Mouse (Mus musculus): ENCODE measurements around the gene Lbh. TPM values are rescaled to one million over a fixed set of nuclear protein-coding genes. Genes with fewer than 3 reads are reported as not detected.
A peak's percentile ranks its signal among the peaks of the same experiment; 100 is the strongest.

Lbh gene
- polyA plus RNA-seq (2011; ENCODE audit: insufficient read length, low read depth, missing spikeins), result 241 and 297 TPM in 2 replicates

DNA sequence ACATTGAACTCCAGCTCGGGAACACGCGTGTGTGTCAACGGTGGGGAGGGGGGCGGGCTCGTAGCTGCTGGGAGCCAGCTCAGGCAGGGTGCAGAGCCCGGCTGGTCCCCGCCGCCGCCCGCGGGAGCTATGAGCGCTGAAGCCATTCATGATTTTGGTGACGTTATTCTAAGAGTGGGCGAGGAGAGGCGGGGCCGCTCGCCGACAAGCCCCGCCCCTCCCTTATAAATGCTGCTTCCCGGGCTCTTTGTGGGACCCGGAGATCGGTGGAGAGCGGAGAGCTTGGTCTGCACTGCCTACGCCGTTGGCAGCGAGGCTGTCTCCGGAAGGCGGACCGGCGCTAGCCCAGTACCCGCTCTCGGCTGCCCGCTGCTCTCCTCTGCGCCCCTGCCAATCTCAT lies at the start of gene Lbh:
Lbh (plus strand) TSS at position 253 of the 400 bp plus-strand sequence.
- Histone ChIP-seq H3K4me3 (ENCODE audit: insufficient read depth, low read length) (peak within 1 kb of the TSS; percentile 80), H3K27ac (ENCODE audit: insufficient read depth, low read length) (peak within 1 kb of the TSS; percentile 69), H3K4me1 (ENCODE audit: control insufficient read depth, insufficient read depth, low read length) (peaks cover 5% of the 10 kb centered on the region)
- TF ChIP-seq POLR2A (IDR thresholded peaks at IDR 0.05; ENCODE audit: low read depth, low read length), result peak; percentile 100
- TF ChIP-seq CTCF (IDR thresholded peaks at IDR 0.05; ENCODE audit: borderline replicate concordance, insufficient read depth, low read length), result no peak

GRCm38 (mm10) chr17:72878979-72879378 lies 39.1 kb upstream of the Lbh start:
- H3K27ac ChIP-seq (ENCODE audit: insufficient read depth, low read length), result no peak overlapping the region
- TF ChIP-seq CTCF (IDR thresholded peaks at IDR 0.05; ENCODE audit: borderline replicate concordance, insufficient read depth, low read length), result no peak
- TF ChIP-seq POLR2A (IDR thresholded peaks at IDR 0.05; ENCODE audit: low read depth, low read length), result no peak
- H3K4me1 ChIP-seq (ENCODE audit: control insufficient read depth, insufficient read depth, low read length), result no peaks in the 10 kb centered on the region
- H3K4me3 ChIP-seq (ENCODE audit: insufficient read depth, low read length), result no peak overlapping the region

- Histone ChIP-seq H3K27ac (ENCODE audit: insufficient read depth, low read length) (no peak overlapping the region), H3K4me3 (ENCODE audit: insufficient read depth, low read length) (no peak overlapping the region), H3K4me1 (ENCODE audit: control insufficient read depth, insufficient read depth, low read length) (no peaks in the 10 kb centered on the region)
- TF ChIP-seq CTCF (IDR thresholded peaks at IDR 0.05; ENCODE audit: borderline replicate concordance, insufficient read depth, low read length), result no peak
- no peak for TF ChIP-seq POLR2A (IDR thresholded peaks at IDR 0.05; ENCODE audit: low read depth, low read length)
Observed at GRCm38 (mm10) chr17:72880156-72880555, 37.9 kb upstream of the Lbh start.

- Histone ChIP-seq H3K4me1 (ENCODE audit: control insufficient read depth, insufficient read depth, low read length) (no peaks in the 10 kb centered on the region), H3K4me3 (ENCODE audit: insufficient read depth, low read length) (no peak overlapping the region), H3K27ac (ENCODE audit: insufficient read depth, low read length) (no peak overlapping the region)
- no peak for TF ChIP-seq POLR2A (IDR thresholded peaks at IDR 0.05; ENCODE audit: low read depth, low read length)
- TF ChIP-seq CTCF (IDR thresholded peaks at IDR 0.05; ENCODE audit: borderline replicate concordance, insufficient read depth, low read length), result no peak
Observed at GRCm38 (mm10) chr17:72881051-72881450, 37.1 kb upstream of the Lbh start.

- H3K27ac ChIP-seq (ENCODE audit: insufficient read depth, low read length), result no peak overlapping the region
- H3K4me1 ChIP-seq (ENCODE audit: control insufficient read depth, insufficient read depth, low read length), result no peaks in the 10 kb centered on the region
- H3K4me3 ChIP-seq (ENCODE audit: insufficient read depth, low read length), result no peak overlapping the region
- TF ChIP-seq CTCF (IDR thresholded peaks at IDR 0.05; ENCODE audit: borderline replicate concordance, insufficient read depth, low read length) (no peak), POLR2A (IDR thresholded peaks at IDR 0.05; ENCODE audit: low read depth, low read length) (no peak)
Observed at GRCm38 (mm10) chr17:72881804-72882203, 36.3 kb upstream of the Lbh start.

GRCm38 (mm10) chr17:72889556-72890397 lies 28.3 kb upstream of the Lbh start:
- Histone ChIP-seq H3K4me3 (ENCODE audit: insufficient read depth, low read length) (no peak overlapping the region), H3K4me1 (ENCODE audit: control insufficient read depth, insufficient read depth, low read length) (no peaks in the 10 kb centered on the region), H3K27ac (ENCODE audit: insufficient read depth, low read length) (no peak overlapping the region)
- TF ChIP-seq CTCF (IDR thresholded peaks at IDR 0.05; ENCODE audit: borderline replicate concordance, insufficient read depth, low read length) (no peak), POLR2A (IDR thresholded peaks at IDR 0.05; ENCODE audit: low read depth, low read length) (no peak)

GRCm38 (mm10) chr17:72890398-72890898 lies 27.7 kb upstream of the Lbh start:
- Histone ChIP-seq H3K27ac (ENCODE audit: insufficient read depth, low read length) (no peak overlapping the region), H3K4me3 (ENCODE audit: insufficient read depth, low read length) (no peak overlapping the region), H3K4me1 (ENCODE audit: control insufficient read depth, insufficient read depth, low read length) (no peaks in the 10 kb centered on the region)
- TF ChIP-seq CTCF (IDR thresholded peaks at IDR 0.05; ENCODE audit: borderline replicate concordance, insufficient read depth, low read length) (no peak), POLR2A (IDR thresholded peaks at IDR 0.05; ENCODE audit: low read depth, low read length) (no peak)

GRCm38 (mm10) chr17:72891556-72891955 lies 26.5 kb upstream of the Lbh start:
- Histone ChIP-seq H3K4me1 (ENCODE audit: control insufficient read depth, insufficient read depth, low read length) (no peaks in the 10 kb centered on the region), H3K4me3 (ENCODE audit: insufficient read depth, low read length) (no peak overlapping the region), H3K27ac (ENCODE audit: insufficient read depth, low read length) (no peak overlapping the region)
- TF ChIP-seq POLR2A (IDR thresholded peaks at IDR 0.05; ENCODE audit: low read depth, low read length) (no peak), CTCF (IDR thresholded peaks at IDR 0.05; ENCODE audit: borderline replicate concordance, insufficient read depth, low read length) (no peak)

DNA sequence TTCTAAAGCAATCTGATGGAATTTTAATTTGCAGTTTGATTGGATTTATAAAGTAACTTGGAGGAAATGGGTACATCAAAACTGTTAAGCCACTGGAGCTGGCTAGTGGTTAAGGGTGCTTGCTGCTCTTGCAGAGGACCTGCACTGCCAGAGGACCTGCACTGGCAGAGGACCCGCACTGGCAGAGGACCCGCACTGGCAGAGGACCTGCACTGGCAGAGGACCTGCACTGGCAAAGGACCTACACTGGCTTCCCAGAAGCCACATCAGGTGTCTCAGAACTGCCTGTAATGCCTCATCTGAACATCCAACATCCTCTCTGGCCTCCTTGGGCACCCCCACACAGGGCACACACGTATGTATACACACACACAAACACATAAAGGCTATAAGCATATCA lies 22.6 kb upstream of the Lbh start:
- no peak overlapping the region for H3K27ac ChIP-seq (ENCODE audit: insufficient read depth, low read length)
- TF ChIP-seq POLR2A (IDR thresholded peaks at IDR 0.05; ENCODE audit: low read depth, low read length) (no peak), CTCF (IDR thresholded peaks at IDR 0.05; ENCODE audit: borderline replicate concordance, insufficient read depth, low read length) (no peak)
- H3K4me3 ChIP-seq (ENCODE audit: insufficient read depth, low read length), result no peak overlapping the region
- no peaks in the 10 kb centered on the region for H3K4me1 ChIP-seq (ENCODE audit: control insufficient read depth, insufficient read depth, low read length)

DNA sequence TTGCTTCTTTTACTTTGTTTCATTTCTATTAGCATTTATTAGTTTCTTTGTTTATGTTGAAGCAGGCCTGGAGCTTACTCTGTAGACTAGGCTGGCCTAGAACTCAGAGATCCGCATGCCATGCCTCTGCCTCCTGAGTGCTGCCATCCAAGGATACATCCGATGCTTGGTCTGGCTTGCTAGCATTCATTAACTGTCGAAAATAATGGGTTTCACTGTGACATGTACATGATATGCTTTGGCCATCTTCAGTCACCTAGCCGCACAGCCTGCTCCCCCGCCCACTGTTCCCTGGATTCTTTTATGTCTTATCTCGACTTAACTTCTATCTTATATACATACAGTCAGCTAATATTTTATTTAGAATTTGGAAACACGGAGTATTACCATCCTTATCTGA lies 21.0 kb upstream of the Lbh start:
- TF ChIP-seq POLR2A (IDR thresholded peaks at IDR 0.05; ENCODE audit: low read depth, low read length) (no peak), CTCF (IDR thresholded peaks at IDR 0.05; ENCODE audit: borderline replicate concordance, insufficient read depth, low read length) (no peak)
- H3K4me1 ChIP-seq (ENCODE audit: control insufficient read depth, insufficient read depth, low read length), result no peaks in the 10 kb centered on the region
- no peak overlapping the region for H3K4me3 ChIP-seq (ENCODE audit: insufficient read depth, low read length)
- H3K27ac ChIP-seq (ENCODE audit: insufficient read depth, low read length), result no peak overlapping the region

Measured in embryonic fibroblast, embryonic 13.5 days (primary cell).